Mouse (Mus musculus): ENCODE data around the gene Chst5. TPM values are rescaled to one million over a fixed set of nuclear protein-coding genes. Genes with fewer than 3 reads are reported as not detected.
A peak's percentile ranks its signal among the peaks of the same experiment; 100 is the strongest.

Gene Chst5
- polyA plus RNA-seq, 1 experiment from 2014 or later, result 2.6 TPM

GRCm38 (mm10) chr8:111871278-111871677 lies 39.0 kb downstream of the Chst5 start:
- H3K36me3 ChIP-seq (ENCODE audit: control insufficient read depth, insufficient read depth, low read length), result no peaks in the 10 kb centered on the region
- no peak overlapping the region for H3K27ac ChIP-seq (ENCODE audit: low read depth, low read length)
- peaks cover 5% of the 10 kb centered on the region for H3K4me1 ChIP-seq (ENCODE audit: control insufficient read depth, insufficient read depth, low read length)
- H3K4me3 ChIP-seq (ENCODE audit: low read depth, low read length), result no peak overlapping the region
- no peaks in the 10 kb centered on the region for H3K9me3 ChIP-seq (replicated peaks; ENCODE audit: control insufficient read depth, low read length)
- no peak overlapping the region for H3K4me2 ChIP-seq (ENCODE audit: low read length)
- H3K27me3 ChIP-seq (replicated peaks; ENCODE audit: control insufficient read depth, insufficient read depth, low read length), result no peaks in the 10 kb centered on the region
- DNase-seq (ENCODE audit: low spot score) (no peak), ATAC-seq (no peak)
- WGBS, result 91% methylated on average over 3 of the region's 3 CpGs
- H3K9ac ChIP-seq (ENCODE audit: low read length), result no peak overlapping the region

- Histone ChIP-seq H3K27ac (ENCODE audit: low read depth, low read length) (no peak overlapping the region), H3K27me3 (replicated peaks; ENCODE audit: control insufficient read depth, insufficient read depth, low read length) (no peaks in the 10 kb centered on the region), H3K36me3 (ENCODE audit: control insufficient read depth, insufficient read depth, low read length) (peaks cover 7% of the 10 kb centered on the region; the same call in 1 of the 2 replicates), H3K9me3 (replicated peaks; ENCODE audit: control insufficient read depth, low read length) (no peaks in the 10 kb centered on the region), H3K4me1 (ENCODE audit: control insufficient read depth, insufficient read depth, low read length) (no peaks in the 10 kb centered on the region; the same call in 1 of the 2 replicates), H3K9ac (ENCODE audit: low read length) (no peak overlapping the region), H3K4me3 (ENCODE audit: low read depth, low read length) (no peak overlapping the region), H3K4me2 (ENCODE audit: low read length) (no peak overlapping the region)
- ATAC-seq (no peak), DNase-seq (ENCODE audit: low spot score) (no peak)
- WGBS, result 91% methylated on average over 3 of the region's 3 CpGs
Measured at GRCm38 (mm10) chr8:111870379-111870778, 39.9 kb downstream of the Chst5 start.

- Histone ChIP-seq H3K27ac (ENCODE audit: low read depth, low read length) (no peak overlapping the region), H3K27me3 (replicated peaks; ENCODE audit: control insufficient read depth, insufficient read depth, low read length) (no peaks in the 10 kb centered on the region), H3K9ac (ENCODE audit: low read length) (no peak overlapping the region)
Measured at GRCm38 (mm10) chr8:111868664-111869063, 41.6 kb downstream of the Chst5 start.

GRCm38 (mm10) chr8:111865857-111866256 lies 44.4 kb downstream of the Chst5 start:
- Histone ChIP-seq H3K9ac (ENCODE audit: low read length) (no peak overlapping the region), H3K4me2 (ENCODE audit: low read length) (no peak overlapping the region), H3K27ac (ENCODE audit: low read depth, low read length) (no peak overlapping the region), H3K36me3 (ENCODE audit: control insufficient read depth, insufficient read depth, low read length) (peaks cover 9% of the 10 kb centered on the region; the same call in 1 of the 2 replicates), H3K27me3 (replicated peaks; ENCODE audit: control insufficient read depth, insufficient read depth, low read length) (no peaks in the 10 kb centered on the region), H3K4me1 (ENCODE audit: control insufficient read depth, insufficient read depth, low read length) (no peaks in the 10 kb centered on the region), H3K9me3 (replicated peaks; ENCODE audit: control insufficient read depth, low read length) (no peaks in the 10 kb centered on the region), H3K4me3 (ENCODE audit: low read depth, low read length) (no peak overlapping the region)
- no peak for ATAC-seq
- 92% methylated on average over 6 of the region's 6 CpGs for WGBS
- no peak for DNase-seq (ENCODE audit: low spot score)

More at GRCm38 (mm10) chr8:111868664-111869063, 41.6 kb downstream of the Chst5 start:
- Histone ChIP-seq H3K4me3 (ENCODE audit: low read depth, low read length) (no peak overlapping the region), H3K4me1 (ENCODE audit: control insufficient read depth, insufficient read depth, low read length) (no peaks in the 10 kb centered on the region), H3K9me3 (replicated peaks; ENCODE audit: control insufficient read depth, low read length) (no peaks in the 10 kb centered on the region), H3K4me2 (ENCODE audit: low read length) (no peak overlapping the region), H3K36me3 (ENCODE audit: control insufficient read depth, insufficient read depth, low read length) (peaks cover 9% of the 10 kb centered on the region; the same call in 1 of the 2 replicates)
- no peak for DNase-seq (ENCODE audit: low spot score)
- 55% methylated on average over 2 of the region's 2 CpGs for WGBS
- ATAC-seq, result no peak

GRCm38 (mm10) chr8:111865130-111865852 lies 45.0 kb downstream of the Chst5 start:
- Histone ChIP-seq H3K4me3 (ENCODE audit: low read depth, low read length) (no peak overlapping the region), H3K9me3 (replicated peaks; ENCODE audit: control insufficient read depth, low read length) (no peaks in the 10 kb centered on the region), H3K9ac (ENCODE audit: low read length) (no peak overlapping the region), H3K27me3 (replicated peaks; ENCODE audit: control insufficient read depth, insufficient read depth, low read length) (no peaks in the 10 kb centered on the region), H3K4me2 (ENCODE audit: low read length) (no peak overlapping the region), H3K27ac (ENCODE audit: low read depth, low read length) (no peak overlapping the region), H3K36me3 (ENCODE audit: control insufficient read depth, insufficient read depth, low read length) (peaks cover 9% of the 10 kb centered on the region; the same call in 1 of the 2 replicates), H3K4me1 (ENCODE audit: control insufficient read depth, insufficient read depth, low read length) (no peaks in the 10 kb centered on the region)
- DNase-seq (ENCODE audit: low spot score) (no peak), ATAC-seq (no peak)
- 94% methylated on average over 8 of the region's 8 CpGs for WGBS

- 95% methylated on average over 8 of the region's 8 CpGs for WGBS
- Histone ChIP-seq H3K4me1 (ENCODE audit: control insufficient read depth, insufficient read depth, low read length) (no peaks in the 10 kb centered on the region), H3K4me2 (ENCODE audit: low read length) (no peak overlapping the region), H3K36me3 (ENCODE audit: control insufficient read depth, insufficient read depth, low read length) (peaks cover 9% of the 10 kb centered on the region; the same call in 1 of the 2 replicates), H3K27ac (ENCODE audit: low read depth, low read length) (no peak overlapping the region), H3K4me3 (ENCODE audit: low read depth, low read length) (no peak overlapping the region), H3K9ac (ENCODE audit: low read length) (no peak overlapping the region), H3K9me3 (replicated peaks; ENCODE audit: control insufficient read depth, low read length) (no peaks in the 10 kb centered on the region), H3K27me3 (replicated peaks; ENCODE audit: control insufficient read depth, insufficient read depth, low read length) (no peaks in the 10 kb centered on the region)
- no peak for ATAC-seq
- no peak for DNase-seq (ENCODE audit: low spot score)
Measured at GRCm38 (mm10) chr8:111864648-111865047, 45.6 kb downstream of the Chst5 start.

GRCm38 (mm10) chr8:111863280-111863679 lies 47.0 kb downstream of the Chst5 start:
- no peak overlapping the region for H3K9ac ChIP-seq (ENCODE audit: low read length)
- 93% methylated on average over 4 of the region's 4 CpGs for WGBS
- DNase-seq (ENCODE audit: low spot score), result no peak
- no peak overlapping the region for H3K4me2 ChIP-seq (ENCODE audit: low read length)
- H3K4me1 ChIP-seq (ENCODE audit: control insufficient read depth, insufficient read depth, low read length), result no peaks in the 10 kb centered on the region
- H3K9me3 ChIP-seq (replicated peaks; ENCODE audit: control insufficient read depth, low read length), result no peaks in the 10 kb centered on the region
- no peak for ATAC-seq
- peaks cover 9% of the 10 kb centered on the region; the same call in 1 of the 2 replicates for H3K36me3 ChIP-seq (ENCODE audit: control insufficient read depth, insufficient read depth, low read length)
- no peak overlapping the region for H3K27ac ChIP-seq (ENCODE audit: low read depth, low read length)
- no peak overlapping the region for H3K4me3 ChIP-seq (ENCODE audit: low read depth, low read length)
- H3K27me3 ChIP-seq (replicated peaks; ENCODE audit: control insufficient read depth, insufficient read depth, low read length), result no peaks in the 10 kb centered on the region

- no peak overlapping the region for H3K4me2 ChIP-seq (ENCODE audit: low read length)
- 0 out of 2 replicates have a peak, but pooled peaks cover 3% of the 10 kb centered on the region for H3K36me3 ChIP-seq (ENCODE audit: control insufficient read depth, insufficient read depth, low read length)
- no peak overlapping the region for H3K4me3 ChIP-seq (ENCODE audit: low read depth, low read length)
- DNase-seq (ENCODE audit: low spot score), result no peak
- no peaks in the 10 kb centered on the region for H3K27me3 ChIP-seq (replicated peaks; ENCODE audit: control insufficient read depth, insufficient read depth, low read length)
- no peak overlapping the region for H3K9ac ChIP-seq (ENCODE audit: low read length)
- H3K4me1 ChIP-seq (ENCODE audit: control insufficient read depth, insufficient read depth, low read length), result peaks cover 8% of the 10 kb centered on the region; the same call in 1 of the 2 replicates
- WGBS, result 91% methylated on average over 12 of the region's 12 CpGs
- ATAC-seq, result no peak
- H3K27ac ChIP-seq (ENCODE audit: low read depth, low read length), result no peak overlapping the region
- no peaks in the 10 kb centered on the region for H3K9me3 ChIP-seq (replicated peaks; ENCODE audit: control insufficient read depth, low read length)
Measured at GRCm38 (mm10) chr8:111855977-111856376, 54.3 kb downstream of the Chst5 start.

- peak within 1 kb of the TSS; percentile 83 for H3K4me2 ChIP-seq (ENCODE audit: low read length)
- H3K4me3 ChIP-seq (ENCODE audit: low read depth, low read length), result peak within 1 kb of the TSS; percentile 94
- no peaks in the 10 kb centered on the region for H3K27me3 ChIP-seq (replicated peaks; ENCODE audit: control insufficient read depth, insufficient read depth, low read length)
- DNase-seq (ENCODE audit: low spot score) (peak; percentile 99), ATAC-seq (peak; percentile 100)
- H3K27ac ChIP-seq (ENCODE audit: low read depth, low read length), result no peak within 1 kb of the TSS; the same call in 1 of the 2 replicates
- no peaks in the 10 kb centered on the region for H3K9me3 ChIP-seq (replicated peaks; ENCODE audit: control insufficient read depth, low read length)
- WGBS, result under 1% methylated on average over 53 of the region's 53 CpGs
- peaks cover 8% of the 10 kb centered on the region; the same call in 1 of the 2 replicates for H3K4me1 ChIP-seq (ENCODE audit: control insufficient read depth, insufficient read depth, low read length)
- peak within 1 kb of the TSS; percentile 84 for H3K9ac ChIP-seq (ENCODE audit: low read length)
- 0 out of 2 replicates have a peak, but pooled peaks cover 3% of the 10 kb centered on the region for H3K36me3 ChIP-seq (ENCODE audit: control insufficient read depth, insufficient read depth, low read length)
Measured at GRCm38 (mm10) chr8:111853861-111854501, 56.3 kb downstream of the Chst5 start, which contains the start of gene Cfdp1. Gene Cfdp1, minus strand, starts transcription at chr8:111854291.
